Mouse (Mus musculus) intestine, embryonic 15.5 days (tissue): ENCODE measurements at regions not wholly inside any gene's neighbourhood (a gene's known extent, or its start where the extent isn't known, plus 50 kb on each side); places are given as distances from the start of the nearest gene placed in this dataset.

Source experiments
- ATAC-seq: fragments of 200-750 bp; cut with Nextera tagmentation; 2 replicates; pipeline ENCODE4 v1.8.0; 2017; ENCODE audit warnings: moderate TSS enrichment, moderate library complexity
- H3K27ac ChIP-seq: fragments of 300-500 bp; sonication (generic); 2 replicates; pipeline ENCODE4 v1.5.1; 2015; ENCODE audit warnings: mild to moderate bottlenecking, inconsistent platforms
- H3K27me3 ChIP-seq: fragments of 300-500 bp; sonication (generic); replicated peaks from 2 replicates; pipeline ENCODE4 v1.6.1; 2015; ENCODE audit warnings: inconsistent platforms
- H3K36me3 ChIP-seq: fragments of 300-500 bp; sonication (generic); 2 replicates; pipeline ENCODE4 v1.6.1; 2015; ENCODE audit warnings: inconsistent platforms
- H3K4me1 ChIP-seq: fragments of 300-500 bp; sonication (generic); replicated peaks from 2 replicates; pipeline ENCODE4 v1.6.1; 2015; ENCODE audit warnings: inconsistent platforms
- H3K4me2 ChIP-seq: fragments of 300-500 bp; sonication (generic); replicated peaks from 2 replicates; pipeline ENCODE4 v1.6.1; 2015; ENCODE audit warnings: mild to moderate bottlenecking, inconsistent platforms
- H3K4me3 ChIP-seq: fragments of 300-500 bp; sonication (generic); replicated peaks from 2 replicates; pipeline ENCODE4 v1.5.1; 2015; ENCODE audit warnings: inconsistent platforms
- H3K9ac ChIP-seq: fragments of 300-500 bp; sonication (generic); 2 replicates; pipeline ENCODE4 v1.6.1; 2015; ENCODE audit warnings: inconsistent platforms
- H3K9me3 ChIP-seq: fragments of 300-500 bp; sonication (generic); 2 replicates; pipeline ENCODE4 v1.6.1; 2016; ENCODE audit warnings: inconsistent platforms
- WGBS: fragments of 180-500 bp; shearing (Covaris S2); methylation state at CpG from one replicate; pipeline ENCODE4 v1.1.7; 2015; 5-methylcytosine and 5-hydroxymethylcytosine counted together

GRCm38 (mm10) chr19:55985518-55985917 is 243.9 kb downstream of the Tcf7l2 start:
- WGBS, result 56% methylated on average over 4 of the region's 4 CpGs
- Histone ChIP-seq H3K27ac (no peak overlapping the region), H3K4me2 (no peak overlapping the region), H3K4me1 (no peaks in the 10 kb centered on the region), H3K4me3 (no peak overlapping the region), H3K27me3 (no peaks in the 10 kb centered on the region), H3K9ac (no peak overlapping the region), H3K36me3 (no peaks in the 10 kb centered on the region), H3K9me3 (no peaks in the 10 kb centered on the region)
- no peak for ATAC-seq

- Histone ChIP-seq H3K9ac (no peak overlapping the region), H3K27ac (no peak overlapping the region), H3K9me3 (no peaks in the 10 kb centered on the region), H3K4me1 (0 out of 2 replicates have a peak, but pooled peaks cover 2% of the 10 kb centered on the region), H3K36me3 (no peaks in the 10 kb centered on the region), H3K4me2 (no peak overlapping the region), H3K27me3 (no peaks in the 10 kb centered on the region), H3K4me3 (no peak overlapping the region)
- 60% methylated on average over 21 of the region's 21 CpGs for WGBS
- no peak for ATAC-seq
Measured at GRCm38 (mm10) chr19:55991791-55992726, 250.4 kb downstream of the Tcf7l2 start.

GRCm38 (mm10) chr19:55992727-55993066 is 251.1 kb downstream of the Tcf7l2 start:
- Histone ChIP-seq H3K27ac (no peak overlapping the region), H3K27me3 (no peaks in the 10 kb centered on the region), H3K4me2 (no peak overlapping the region), H3K4me3 (no peak overlapping the region), H3K9ac (no peak overlapping the region), H3K9me3 (no peaks in the 10 kb centered on the region), H3K36me3 (no peaks in the 10 kb centered on the region), H3K4me1 (0 out of 2 replicates have a peak, but pooled peaks cover 2% of the 10 kb centered on the region)
- WGBS, result 45% methylated on average over 5 of the region's 5 CpGs
- no peak for ATAC-seq

GRCm38 (mm10) chr19:55995721-55996120 is 254.1 kb downstream of the Tcf7l2 start:
- no peak overlapping the region for H3K27ac ChIP-seq
- H3K36me3 ChIP-seq, result no peaks in the 10 kb centered on the region
- WGBS, result 29% methylated on average over 2 of the region's 2 CpGs
- ATAC-seq, result no peak
- H3K9ac ChIP-seq, result no peak overlapping the region
- H3K9me3 ChIP-seq, result no peaks in the 10 kb centered on the region
- 0 out of 2 replicates have a peak, but pooled peaks cover 2% of the 10 kb centered on the region for H3K4me1 ChIP-seq
- H3K27me3 ChIP-seq, result no peaks in the 10 kb centered on the region
- no peak overlapping the region for H3K4me2 ChIP-seq
- no peak overlapping the region for H3K4me3 ChIP-seq

GRCm38 (mm10) chr19:55998454-55999180 is 257.0 kb downstream of the Tcf7l2 start:
- WGBS, result 83% methylated on average over 15 of the region's 15 CpGs
- Histone ChIP-seq H3K9me3 (no peaks in the 10 kb centered on the region), H3K27ac (no peak overlapping the region), H3K9ac (no peak overlapping the region), H3K4me1 (no peaks in the 10 kb centered on the region), H3K4me3 (no peak overlapping the region), H3K27me3 (no peaks in the 10 kb centered on the region), H3K4me2 (no peak overlapping the region), H3K36me3 (no peaks in the 10 kb centered on the region)
- ATAC-seq, result no peak

- WGBS, result 77% methylated on average over 3 of the region's 3 CpGs
- no peak overlapping the region for H3K9ac ChIP-seq
- no peaks in the 10 kb centered on the region for H3K36me3 ChIP-seq
- H3K4me3 ChIP-seq, result no peak overlapping the region
- H3K27me3 ChIP-seq, result no peaks in the 10 kb centered on the region
- no peaks in the 10 kb centered on the region for H3K4me1 ChIP-seq
- no peak overlapping the region for H3K27ac ChIP-seq
- no peak for ATAC-seq
- H3K9me3 ChIP-seq, result no peaks in the 10 kb centered on the region
- H3K4me2 ChIP-seq, result no peak overlapping the region
Measured at GRCm38 (mm10) chr19:55999409-55999808, 257.8 kb downstream of the Tcf7l2 start.

GRCm38 (mm10) chr19:56001428-56001827 is 259.8 kb downstream of the Tcf7l2 start:
- H3K36me3 ChIP-seq, result no peaks in the 10 kb centered on the region
- H3K4me2 ChIP-seq, result no peak overlapping the region
- H3K9ac ChIP-seq, result no peak overlapping the region
- H3K4me1 ChIP-seq, result peaks cover 8% of the 10 kb centered on the region; the same call in 1 of the 2 replicates
- no peak for ATAC-seq
- no peak overlapping the region for H3K27ac ChIP-seq
- H3K9me3 ChIP-seq, result no peaks in the 10 kb centered on the region
- 92% methylated on average over 3 of the region's 3 CpGs for WGBS
- H3K27me3 ChIP-seq, result no peaks in the 10 kb centered on the region
- H3K4me3 ChIP-seq, result no peak overlapping the region

GRCm38 (mm10) chr19:56005886-56006285 is 264.3 kb downstream of the Tcf7l2 start:
- 29% methylated on average over 6 of the region's 6 CpGs for WGBS

GRCm38 (mm10) chr19:56007433-56007832 is 265.8 kb downstream of the Tcf7l2 start:
- no peak overlapping the region for H3K4me2 ChIP-seq
- H3K36me3 ChIP-seq, result no peaks in the 10 kb centered on the region
- no peaks in the 10 kb centered on the region for H3K27me3 ChIP-seq
- no peak overlapping the region for H3K4me3 ChIP-seq
- H3K4me1 ChIP-seq, result peaks cover 9% of the 10 kb centered on the region; the same call in 1 of the 2 replicates
- WGBS, result 98% methylated on average over 5 of the region's 5 CpGs
- H3K9ac ChIP-seq, result no peak overlapping the region
- no peak overlapping the region for H3K27ac ChIP-seq
- no peaks in the 10 kb centered on the region for H3K9me3 ChIP-seq
- no peak for ATAC-seq

More at GRCm38 (mm10) chr19:56005886-56006285, 264.3 kb downstream of the Tcf7l2 start:
- H3K4me1 ChIP-seq, result peaks cover 9% of the 10 kb centered on the region; the same call in 1 of the 2 replicates
- no peaks in the 10 kb centered on the region for H3K36me3 ChIP-seq
- no peak overlapping the region for H3K9ac ChIP-seq
- no peaks in the 10 kb centered on the region for H3K9me3 ChIP-seq
- H3K27me3 ChIP-seq, result no peaks in the 10 kb centered on the region
- no peak overlapping the region for H3K4me2 ChIP-seq
- H3K4me3 ChIP-seq, result no peak overlapping the region
- no peak for ATAC-seq
- no peak overlapping the region for H3K27ac ChIP-seq

- WGBS, result 91% methylated on average over 7 of the region's 7 CpGs
- H3K36me3 ChIP-seq, result no peaks in the 10 kb centered on the region
- no peak for ATAC-seq
- H3K27ac ChIP-seq, result no peak overlapping the region
- no peak overlapping the region for H3K9ac ChIP-seq
- no peaks in the 10 kb centered on the region for H3K27me3 ChIP-seq
- H3K4me2 ChIP-seq, result no peak overlapping the region
- peaks cover 7% of the 10 kb centered on the region; the same call in 1 of the 2 replicates for H3K4me1 ChIP-seq
- no peaks in the 10 kb centered on the region for H3K9me3 ChIP-seq
- no peak overlapping the region for H3K4me3 ChIP-seq
Measured at GRCm38 (mm10) chr19:56010766-56011165, 269.1 kb downstream of the Tcf7l2 start.

GRCm38 (mm10) chr19:56011292-56011691 is 269.7 kb downstream of the Tcf7l2 start:
- Histone ChIP-seq H3K4me1 (peaks cover 2% of the 10 kb centered on the region; the same call in 1 of the 2 replicates), H3K27ac (no peak overlapping the region), H3K9ac (no peak overlapping the region), H3K27me3 (no peaks in the 10 kb centered on the region), H3K4me2 (no peak overlapping the region), H3K36me3 (no peaks in the 10 kb centered on the region), H3K9me3 (no peaks in the 10 kb centered on the region), H3K4me3 (no peak overlapping the region)
- ATAC-seq, result no peak

- H3K4me1 ChIP-seq, result no peaks in the 10 kb centered on the region
- H3K9ac ChIP-seq, result no peak overlapping the region
- no peak for ATAC-seq
- H3K36me3 ChIP-seq, result no peaks in the 10 kb centered on the region
- no peak overlapping the region for H3K4me3 ChIP-seq
- no peak overlapping the region for H3K4me2 ChIP-seq
- H3K27me3 ChIP-seq, result no peaks in the 10 kb centered on the region
- H3K27ac ChIP-seq, result no peak overlapping the region
- no peaks in the 10 kb centered on the region for H3K9me3 ChIP-seq
- WGBS, result 82% methylated on average over 4 of the region's 4 CpGs
Measured at GRCm38 (mm10) chr19:56016548-56017346, 270.2 kb upstream of the Habp2 start.
